Mouse (Mus musculus) myocyte (in vitro differentiated cells): ENCODE measurements around the gene Ehbp1.

Experiments used
- MYOD1 ChIP-seq, 3 experiments: IDR thresholded peaks; one replicate each; pipeline ENCODE4 v1.6.1; 2011; ENCODE audit warnings: control low read depth in 2 of 3, low read depth in 2 of 3, mild to moderate bottlenecking in 2 of 3, moderate library complexity in 1 of 3; ENCODE audit not compliant: insufficient read length in 2 of 3, control insufficient read depth in 1 of 3
- TCF3 ChIP-seq: IDR thresholded peaks from one replicate; pipeline ENCODE4 v1.6.1; 2011; ENCODE audit warnings: low read depth, control low read depth; ENCODE audit not compliant: insufficient read length

- TF ChIP-seq TCF3 (no peak), MYOD1 (IDR thresholded peaks at IDR 0.05; ENCODE audit: control insufficient read depth in 1 of 3, insufficient read length in 2 of 3, low read depth in 2 of 3) (no peak)
These were observed 125.2 kb downstream of the Ehbp1 start for GRCm38 (mm10) chr11:22216941-22217340.
